Mouse (Mus musculus) adrenal gland, adult 2 months (tissue): ENCODE data around the gene Zfp526. TPM values are rescaled to one million over a fixed set of nuclear protein-coding genes. Genes with fewer than 3 reads are reported as not detected.
A peak's percentile ranks its signal among the peaks of the same experiment; 100 is the strongest.

Experiments used
- DNase-seq: peaks from one replicate; pipeline ENCODE4 v3.0.0; 2021
- long read RNA-seq: library from polyadenylated mRNA; stranded (forward); transcript quantifications from one replicate; pipeline ENCODE4 v2.0.0, GENCODE M21; 2021
- polyA plus RNA-seq: library from polyadenylated mRNA; depleted of rRNA; stranded (reverse); fragments of >200 nt; gene quantifications from 2 replicates; pipeline ENCODE4 v1.2.3, GENCODE M21; 2012; rRNA removed
- total RNA-seq, 2 experiments: library from RNA; stranded (reverse); gene quantifications; 2 replicates each; pipeline ENCODE4 v1.2.3; 2021

Zfp526 gene
- total RNA-seq, result 10 to 100 TPM in 1 of 2 experiments, 1 to 10 TPM in 1; 9.9 to 10.4 TPM
- 16.3 and 19.9 TPM in 2 replicates for polyA plus RNA-seq
- long read RNA-seq, result 0 reads

GRCm38 (mm10) chr7:25221102-25221883 lies at the start of gene Zfp526:
Gene Zfp526 (plus strand): TSS chr7:25221425.
- DNase-seq, result peak; percentile 99

DNA sequence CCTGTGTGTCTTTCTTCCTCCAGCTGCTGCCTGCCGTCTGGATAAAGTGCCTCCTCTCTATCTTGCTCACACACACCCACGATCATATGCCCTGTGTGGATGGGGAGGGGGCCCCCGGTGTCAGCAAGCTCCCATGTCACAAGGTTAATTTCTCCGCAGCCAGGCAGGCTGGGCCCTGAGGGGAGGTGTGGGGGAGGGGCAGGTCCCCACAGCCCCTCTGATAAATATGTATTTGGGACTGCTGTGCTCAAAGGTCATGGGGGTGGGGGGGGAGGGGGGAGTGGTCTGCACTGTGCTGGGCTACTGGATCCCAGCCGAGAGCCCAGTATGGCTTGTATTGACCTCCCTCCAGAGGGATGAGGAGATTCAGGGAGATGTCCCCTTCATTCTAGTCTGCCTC lies 48.6 kb upstream of the Zfp526 start:
- DNase-seq, result no peak

DNA sequence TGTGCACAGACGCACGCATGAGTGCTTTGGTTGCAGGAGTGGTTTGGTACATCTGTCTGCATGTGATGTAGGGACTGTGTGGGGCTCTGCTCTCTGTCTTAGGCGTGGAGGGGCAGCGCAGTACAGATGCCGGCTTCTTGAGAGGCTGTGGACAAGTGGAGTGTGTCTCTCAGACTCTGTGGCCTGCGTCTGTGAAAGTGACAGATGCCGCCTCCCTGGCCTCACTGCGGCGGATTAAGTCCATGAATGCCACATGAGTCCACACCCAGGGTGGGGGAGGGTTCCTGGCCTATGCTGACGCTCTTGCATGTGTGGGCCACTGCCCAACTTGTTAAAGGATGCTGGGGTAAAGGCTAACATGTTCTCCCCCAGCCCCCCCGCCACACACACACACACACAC lies 46.9 kb upstream of the Zfp526 start:
- DNase-seq, result no peak

- DNase-seq, result no peak
Observed at GRCm38 (mm10) chr7:25178317-25178716, 42.9 kb upstream of the Zfp526 start.

DNA sequence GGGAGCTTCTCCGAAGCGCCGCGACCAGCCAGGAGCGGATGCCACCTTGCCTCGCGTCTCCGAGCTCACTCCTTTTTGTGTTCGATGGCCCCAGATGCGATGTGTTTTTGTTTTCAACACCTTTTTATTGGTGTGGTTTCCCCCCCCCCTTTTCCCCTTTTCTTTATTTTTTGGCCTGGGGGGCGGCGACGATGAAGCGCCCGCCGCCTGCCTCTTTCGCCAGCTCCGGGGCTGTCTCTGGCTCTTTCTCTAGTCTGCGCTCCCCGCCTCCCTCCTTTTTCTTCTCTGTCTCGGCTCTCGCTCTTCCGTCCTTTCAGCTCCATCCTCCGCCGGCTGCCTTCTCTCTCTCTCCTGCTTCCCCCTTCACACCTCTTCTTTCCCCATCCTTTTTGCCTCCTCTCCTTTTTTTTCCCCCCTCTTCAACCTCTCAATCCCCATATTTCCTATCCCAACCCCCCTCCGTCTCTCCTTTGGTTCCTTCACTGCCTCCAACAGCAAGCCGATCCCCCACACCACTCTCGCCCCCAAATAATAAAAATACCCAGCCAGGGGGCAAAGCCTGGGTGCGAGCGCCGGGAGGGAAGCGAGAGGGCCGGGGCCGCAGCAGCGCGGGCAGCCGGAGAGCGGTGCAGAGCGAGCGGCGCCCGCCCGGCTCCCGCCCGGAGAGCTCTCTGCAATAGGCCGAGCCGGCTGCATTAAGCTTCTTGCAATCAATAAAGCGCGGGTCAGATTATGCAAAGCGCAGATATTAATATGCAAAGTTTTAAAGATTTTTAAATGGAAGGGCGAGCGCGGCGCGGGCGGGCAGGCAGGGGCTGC lies 42.2 kb upstream of the Zfp526 start:
- DNase-seq, result no peak

DNA sequence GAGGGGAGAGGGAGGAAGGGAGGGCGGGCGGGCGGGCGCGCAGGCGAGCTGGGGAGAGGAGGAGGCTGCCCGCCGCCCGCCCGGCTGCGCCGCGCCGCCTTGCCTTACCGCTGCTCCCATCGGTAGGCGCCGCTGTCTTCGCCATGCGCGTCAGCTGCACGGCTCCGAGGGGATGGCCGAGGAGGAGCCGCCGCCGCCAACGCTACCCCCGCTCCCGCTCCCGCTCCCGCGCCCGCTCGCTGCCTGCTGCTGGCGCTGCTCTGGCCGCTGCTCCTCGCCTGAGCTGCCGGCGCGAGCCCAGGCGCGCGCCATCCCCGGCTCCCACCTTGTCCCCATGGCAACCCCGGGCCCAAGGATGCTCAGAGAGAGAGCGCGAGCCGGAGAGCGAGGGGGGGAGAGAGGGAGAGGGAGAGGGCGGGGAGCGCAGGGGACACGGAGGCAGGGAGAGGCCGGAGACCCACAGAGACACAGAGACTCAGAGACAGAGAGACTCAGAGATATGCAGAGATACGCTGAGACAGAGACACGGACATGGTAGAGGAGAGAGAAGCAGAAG lies 41.5 kb upstream of the Zfp526 start, which contains the start of gene Pou2f2:
Gene Pou2f2, minus strand, starts transcription at position 121 of the 556 bp plus-strand sequence.
- DNase-seq, result peak; percentile 85

- no peak for DNase-seq
Observed at GRCm38 (mm10) chr7:25180512-25180911, 40.7 kb upstream of the Zfp526 start.

DNA sequence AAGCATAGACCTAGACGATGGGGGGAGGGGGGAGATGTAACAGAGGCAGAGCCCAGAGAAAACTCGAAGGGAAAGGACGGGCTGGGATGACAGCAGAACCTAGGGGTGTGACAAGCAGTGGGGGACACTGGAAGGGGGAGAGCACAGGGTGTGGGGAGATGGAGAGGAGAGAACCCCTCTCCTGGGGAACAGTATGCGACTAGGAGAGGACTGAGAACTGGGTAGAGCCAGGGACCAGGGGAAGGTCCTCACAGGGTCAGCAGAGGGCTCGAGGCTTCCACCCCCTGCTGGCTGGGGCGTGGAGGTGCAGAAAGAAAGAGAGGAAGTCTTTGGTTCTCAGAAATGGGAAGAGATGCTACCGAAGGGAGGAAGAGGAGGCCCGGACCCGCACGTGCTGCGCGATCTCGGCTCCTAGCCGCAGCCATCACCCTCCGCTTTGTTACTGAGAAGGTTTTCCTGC lies 39.9 kb upstream of the Zfp526 start:
- DNase-seq, result peak; percentile 39

GRCm38 (mm10) chr7:25181814-25182213 lies 39.4 kb upstream of the Zfp526 start:
- no peak for DNase-seq

DNA sequence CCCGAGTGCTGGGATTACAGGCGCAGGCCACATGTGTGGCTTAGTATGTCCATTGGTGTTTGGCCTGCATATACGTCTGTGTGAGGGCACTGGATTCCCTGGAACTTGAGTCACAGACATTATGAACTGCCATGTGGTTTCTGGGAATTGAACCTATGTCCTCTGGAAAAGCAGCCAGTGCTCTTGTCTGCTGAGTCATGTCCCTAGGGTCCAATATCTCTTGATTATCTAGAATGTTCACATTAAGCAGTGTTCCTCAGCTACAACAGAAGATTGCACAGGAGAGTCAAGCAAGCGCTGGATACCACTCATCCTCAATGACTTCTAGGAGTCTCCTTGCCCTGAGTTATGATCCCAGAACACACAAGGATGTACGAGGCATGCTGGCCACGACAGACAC lies 37.1 kb upstream of the Zfp526 start:
- no peak for DNase-seq

DNA sequence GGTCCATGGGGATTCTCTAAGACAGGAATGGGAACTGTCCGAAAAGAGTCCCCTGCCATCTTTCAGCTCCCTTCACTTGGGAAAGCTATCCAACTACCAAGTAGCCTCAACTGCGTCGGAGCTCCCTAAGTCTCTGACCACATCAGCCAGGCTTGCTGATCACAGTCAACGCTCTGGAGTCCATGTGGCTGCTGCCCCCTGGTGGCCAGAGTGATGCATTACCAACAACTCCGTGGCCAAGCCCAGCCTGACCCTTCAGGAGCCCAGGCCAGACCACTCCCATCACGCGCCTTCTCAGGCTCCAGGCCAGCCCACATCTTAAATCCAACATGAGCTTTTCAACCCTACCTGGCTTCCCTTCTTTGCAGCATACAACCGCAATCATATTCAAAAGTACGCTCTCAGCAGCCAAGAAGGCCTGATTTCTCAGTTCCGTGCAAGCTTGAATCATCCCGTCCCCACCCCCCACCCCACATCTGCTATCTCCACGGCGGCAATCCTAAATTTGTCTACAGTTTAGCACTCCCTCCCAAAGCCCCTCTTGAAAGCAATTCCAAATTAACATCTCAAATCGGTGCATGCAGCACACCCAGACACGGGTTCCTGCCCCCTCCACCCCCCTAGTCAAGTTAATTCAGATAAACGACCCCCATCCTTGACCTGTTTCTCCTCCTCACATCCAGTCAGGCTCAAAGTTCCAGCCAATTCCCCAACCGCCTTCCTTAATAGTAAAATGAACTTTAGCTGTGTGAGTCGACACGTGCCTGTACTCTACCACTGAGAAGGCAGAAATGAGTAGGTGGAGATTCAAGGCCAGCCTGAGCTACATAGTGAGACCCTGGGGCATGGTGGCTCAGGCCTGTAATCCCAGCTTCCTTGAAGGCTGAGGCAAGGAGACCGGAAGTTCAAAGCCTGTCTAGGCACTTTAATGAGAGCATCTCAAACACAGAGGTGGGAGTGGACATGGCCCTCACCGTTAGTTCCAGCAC lies 33.3 kb upstream of the Zfp526 start:
- peak; percentile 83 for DNase-seq

- DNase-seq, result no peak
Observed at GRCm38 (mm10) chr7:25190806-25191205, 30.4 kb upstream of the Zfp526 start.

DNA sequence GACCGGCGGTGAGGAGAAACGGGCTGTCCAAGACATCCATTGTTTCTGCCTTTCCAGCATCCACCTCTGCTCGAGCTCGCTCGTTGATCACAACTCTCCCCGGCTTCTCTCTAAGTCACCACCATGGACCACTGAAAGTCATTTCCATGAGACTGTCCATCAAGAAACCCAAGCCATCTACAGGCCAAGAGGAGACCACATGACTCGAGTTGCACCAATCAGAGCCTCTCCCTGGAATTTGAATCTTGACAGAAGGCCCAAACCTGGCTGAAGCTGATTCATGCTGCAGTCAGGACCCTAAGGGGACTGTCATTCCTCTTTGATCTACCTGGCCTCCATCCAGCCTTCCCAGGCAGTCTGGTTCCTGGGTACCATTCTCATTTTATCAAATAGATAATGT lies 29.1 kb upstream of the Zfp526 start:
- no peak for DNase-seq

GRCm38 (mm10) chr7:25195148-25195547 lies 26.1 kb upstream of the Zfp526 start:
- no peak for DNase-seq

DNA sequence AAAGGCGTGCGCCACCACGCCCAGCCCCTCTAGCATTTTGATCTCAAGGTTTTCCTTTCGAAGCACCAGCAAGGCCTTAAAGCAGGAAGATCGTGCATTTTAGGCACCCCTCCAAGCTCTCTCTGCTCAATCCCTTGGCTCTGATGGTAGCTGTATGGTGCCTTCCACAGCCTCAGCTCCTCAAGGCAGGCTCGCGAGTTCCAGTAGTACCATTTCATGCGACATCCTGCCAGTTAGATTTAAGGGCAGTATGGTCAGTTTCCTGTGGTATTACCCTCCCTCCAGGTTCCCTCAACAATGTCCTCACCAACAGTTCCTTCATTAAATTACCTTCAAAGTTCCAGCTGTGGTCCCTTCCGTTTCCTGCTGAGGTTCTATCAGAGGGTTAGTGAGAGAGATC lies 25.1 kb upstream of the Zfp526 start:
- no peak for DNase-seq

DNA sequence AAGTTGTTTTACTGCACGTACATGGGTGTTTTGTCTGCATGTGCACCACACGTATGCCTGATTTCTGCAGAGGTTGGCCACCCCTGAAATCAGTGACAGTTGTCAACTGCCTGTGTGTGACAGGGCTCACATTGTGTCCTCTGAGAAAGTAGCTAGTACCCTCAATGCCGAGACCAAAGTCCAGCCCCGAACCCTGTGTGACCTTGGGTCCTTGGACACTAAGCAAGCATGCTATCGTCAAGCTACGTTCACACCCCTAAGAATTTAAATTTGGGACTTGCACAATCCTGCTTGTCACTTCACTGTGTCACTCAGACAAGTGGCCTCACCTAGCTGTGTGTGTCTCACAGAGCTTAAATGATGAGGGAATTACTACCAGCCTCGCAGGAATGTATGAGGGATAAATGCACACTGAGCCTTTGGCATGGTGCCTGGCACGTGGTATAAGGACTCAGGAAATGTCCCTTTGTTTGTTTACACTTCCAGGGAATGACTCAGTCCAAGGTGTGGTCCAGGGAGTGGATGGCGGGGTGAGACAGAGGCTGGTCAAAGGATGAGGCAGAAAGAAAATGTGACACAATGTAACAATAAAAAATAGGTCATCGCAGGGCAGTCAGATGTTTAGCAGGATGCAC lies 23.7 kb upstream of the Zfp526 start:
- DNase-seq, result no peak

GRCm38 (mm10) chr7:25203624-25204023 lies 17.6 kb upstream of the Zfp526 start:
- DNase-seq, result no peak

GRCm38 (mm10) chr7:25205355-25206093 lies 15.7 kb upstream of the Zfp526 start:
- DNase-seq, result no peak

- no peak for DNase-seq
Observed at GRCm38 (mm10) chr7:25206094-25206830, 15.0 kb upstream of the Zfp526 start.
